18 mouse cellular contexts compared by ENCODE assay signal in genomic region chr6:142838501-142838900, GRCm38 (mm10). TPM values are rescaled to one million over a fixed set of nuclear protein-coding genes. Genes with fewer than 3 reads are reported as not detected.
"Had no signal": no experiment of that assay in that cellular context is flagged by ENCODE, and none has a peak within 500 bp of the region (broad histone marks: within the 10 kb centered on the region; RNA-seq: fewer than 3 reads in every experiment).

No protein-coding gene starts in this region.

- H3K4me3 ChIP-seq: neural tube, embryonic 15.5 days; stomach, embryonic 15.5 days had no signal

- H3K27ac ChIP-seq: neural tube, embryonic 15.5 days; stomach, embryonic 15.5 days; stomach, postnatal 0 days had no signal

- H3K4me2 ChIP-seq: neural tube, embryonic 15.5 days; stomach, embryonic 15.5 days had no signal

- H3K4me1 ChIP-seq: stomach, embryonic 15.5 days had no signal

- H3K9me3 ChIP-seq: neural tube, embryonic 15.5 days; stomach, embryonic 15.5 days had no signal

- DNase-seq: retina, postnatal 1 day; right cerebral cortex, adult 18-20 months; right cerebral cortex, postnatal 14 days; right cerebral cortex, postnatal 25 days; right cerebral cortex, postnatal 4 days; spleen, adult 18-20 months; thymus, adult 18-20 months; thymus, adult 2 months; thymus, postnatal 14 days; thymus, postnatal 25 days; thymus, postnatal 36 days had no signal

- H3K27me3 ChIP-seq: neural tube, embryonic 15.5 days; stomach, embryonic 15.5 days had no signal

- H3K36me3 ChIP-seq: neural tube, embryonic 15.5 days; stomach, embryonic 15.5 days had no signal

- H3K9ac ChIP-seq: neural tube, embryonic 15.5 days; stomach, embryonic 15.5 days had no signal

RNA-seq across cellular contexts. Expression of gene Sult6b2, which starts 34.2 kb away (rescaled TPM):
- total RNA-seq: neutrophil, adult 5-6 weeks had no signal
- polyA plus RNA-seq: spleen, adult 2 months; stomach, embryonic 14.5 days; stomach, postnatal 0 days; urinary bladder, adult 2 months had no signal
